Mouse (Mus musculus): ENCODE data around the gene Fau.

GRCm38 (mm10) chr19:6071261-6071660 lies 13.6 kb downstream of the Fau start:
- TF ChIP-seq CTCF (IDR thresholded peaks at IDR 0.05; ENCODE audit: low read depth, low read length) (no peak), EP300 (IDR thresholded peaks at IDR 0.05; ENCODE audit: insufficient read depth, low read depth, low read length) (no peak), POLR2A (IDR thresholded peaks at IDR 0.05; ENCODE audit: insufficient read depth, low read length) (no peak)

All from ES-Bruce4 (cell line).